Mouse (Mus musculus) adrenal gland, postnatal 14 days (tissue): ENCODE results near the gene Lefty1. TPM values are rescaled to one million over a fixed set of nuclear protein-coding genes. Genes with fewer than 3 reads are reported as not detected.
"Not testable (repeated sequence)": the region's sequence is repeated elsewhere in the genome, so short reads cannot be mapped to it uniquely, and the experiment has no call there.

Experiments
- DNase-seq: peaks from one replicate; pipeline ENCODE4 v3.0.0; 2021; ENCODE audit warnings: mixed read lengths
- total RNA-seq: library from RNA; stranded (reverse); gene quantifications from 2 replicates; pipeline ENCODE4 v1.2.3, GENCODE M21; 2021

Gene Lefty1
- total RNA-seq, 1 experiment from 2014 or later, result 1.3 TPM

- DNase-seq, result no peak
Measured at GRCm38 (mm10) chr1:180956401-180956800, 21.6 kb downstream of the Lefty1 start.

DNA sequence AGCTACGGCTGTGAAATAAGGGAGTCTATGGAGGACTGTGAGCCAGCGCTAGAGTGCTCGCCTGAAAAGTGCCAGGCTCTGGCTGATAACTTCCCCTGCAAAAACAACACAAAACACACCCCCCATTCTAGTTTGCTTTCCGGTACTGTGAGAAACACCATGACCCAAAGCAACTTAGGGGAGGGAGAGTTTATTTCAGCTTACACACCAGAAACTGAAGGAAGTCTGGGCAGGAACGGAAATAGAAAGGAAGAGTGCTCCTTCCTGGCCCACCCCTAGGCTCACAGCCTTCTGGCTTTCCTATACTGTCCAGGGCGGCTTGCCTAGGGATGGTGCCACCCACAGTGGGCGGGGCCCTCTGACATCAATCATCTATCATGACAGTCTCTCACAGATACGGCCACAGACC, 22.2 kb downstream of the Lefty1 start:
- peak; percentile 62 for DNase-seq

GRCm38 (mm10) chr1:180957989-180958388, 23.2 kb downstream of the Lefty1 start:
- DNase-seq, result no peak

GRCm38 (mm10) chr1:180958797-180959196, 24.0 kb downstream of the Lefty1 start:
- no peak for DNase-seq

DNA sequence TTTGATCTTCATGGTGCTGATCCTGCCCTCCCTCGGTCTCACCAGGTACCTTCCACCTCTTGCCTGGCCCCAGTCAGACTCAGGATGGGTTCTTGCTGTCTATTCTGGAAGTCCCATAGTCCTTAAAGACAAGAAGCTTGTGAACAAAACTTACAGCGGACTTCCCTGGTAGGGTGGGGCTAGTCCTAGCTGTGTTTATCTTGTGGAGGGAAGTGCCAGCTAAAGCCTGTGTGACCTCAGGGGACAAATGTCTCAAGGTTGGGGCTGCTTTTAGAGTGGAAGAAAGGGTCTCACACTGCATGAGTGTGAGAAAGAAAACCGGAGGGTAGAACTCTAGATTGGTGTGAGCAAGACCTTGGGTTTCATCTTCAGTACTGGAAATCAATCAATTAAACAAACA, 31.0 kb downstream of the Lefty1 start:
- no peak for DNase-seq

DNA sequence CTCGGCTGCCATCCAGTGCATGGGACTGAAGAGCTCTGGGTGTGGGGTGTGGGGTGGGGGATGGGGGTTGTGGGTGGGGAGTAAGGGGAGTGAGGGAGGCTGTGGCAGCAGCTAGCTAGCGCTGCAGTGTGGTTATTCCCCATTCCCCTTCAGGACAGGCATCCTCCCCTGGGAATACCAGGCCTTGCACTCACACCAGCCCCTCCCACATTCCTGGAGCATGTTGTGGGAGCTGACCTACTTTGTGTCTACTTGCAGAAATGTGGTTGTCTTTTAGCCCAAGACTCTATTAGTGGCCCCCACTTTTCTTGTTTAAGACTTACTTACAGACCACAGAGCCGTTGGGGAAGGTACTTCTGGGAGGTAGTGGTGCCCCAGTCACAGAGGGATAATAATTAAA, 31.7 kb downstream of the Lefty1 start:
- DNase-seq, result peak; percentile 78

DNA sequence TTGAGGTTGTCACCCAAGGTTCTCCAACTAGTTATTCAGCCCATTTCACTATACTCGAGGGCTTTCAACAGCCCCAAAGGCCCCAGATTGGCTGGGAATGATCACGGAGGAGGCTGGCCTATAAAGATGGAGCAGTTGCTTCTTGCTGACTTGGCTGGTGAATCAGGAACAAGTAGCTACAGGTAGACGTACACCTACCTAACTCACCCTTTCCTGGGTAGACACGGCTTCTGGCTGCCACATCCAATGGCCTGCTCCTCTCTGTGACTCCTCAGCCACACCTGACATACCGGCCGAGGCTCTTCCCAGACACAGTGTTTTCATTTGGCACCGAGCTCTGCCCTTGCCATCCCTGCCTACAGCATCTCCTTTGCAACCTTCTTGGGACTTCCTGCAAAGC, 32.4 kb downstream of the Lefty1 start:
- DNase-seq, result no peak

DNA sequence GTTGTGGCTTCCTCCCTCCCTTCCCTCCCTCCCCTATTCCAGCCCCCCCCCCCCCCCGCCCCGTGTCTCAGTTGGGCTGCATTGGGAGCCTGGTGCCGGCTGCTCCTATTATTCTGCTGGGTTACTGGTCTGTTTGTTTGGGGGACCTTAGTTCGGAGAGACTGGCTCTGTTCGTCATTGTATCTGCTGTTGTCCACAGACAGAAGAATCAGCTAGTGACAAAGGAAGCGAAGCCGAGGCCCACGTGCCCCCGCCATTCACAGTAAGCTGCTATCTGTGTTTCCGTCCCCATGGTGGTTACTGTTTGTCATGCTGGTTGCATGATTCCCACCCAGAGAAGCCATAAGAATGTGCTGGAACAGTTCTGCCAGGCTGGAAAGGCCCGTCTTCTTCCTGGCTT, 38.1 kb downstream of the Lefty1 start:
- no peak for DNase-seq

DNA sequence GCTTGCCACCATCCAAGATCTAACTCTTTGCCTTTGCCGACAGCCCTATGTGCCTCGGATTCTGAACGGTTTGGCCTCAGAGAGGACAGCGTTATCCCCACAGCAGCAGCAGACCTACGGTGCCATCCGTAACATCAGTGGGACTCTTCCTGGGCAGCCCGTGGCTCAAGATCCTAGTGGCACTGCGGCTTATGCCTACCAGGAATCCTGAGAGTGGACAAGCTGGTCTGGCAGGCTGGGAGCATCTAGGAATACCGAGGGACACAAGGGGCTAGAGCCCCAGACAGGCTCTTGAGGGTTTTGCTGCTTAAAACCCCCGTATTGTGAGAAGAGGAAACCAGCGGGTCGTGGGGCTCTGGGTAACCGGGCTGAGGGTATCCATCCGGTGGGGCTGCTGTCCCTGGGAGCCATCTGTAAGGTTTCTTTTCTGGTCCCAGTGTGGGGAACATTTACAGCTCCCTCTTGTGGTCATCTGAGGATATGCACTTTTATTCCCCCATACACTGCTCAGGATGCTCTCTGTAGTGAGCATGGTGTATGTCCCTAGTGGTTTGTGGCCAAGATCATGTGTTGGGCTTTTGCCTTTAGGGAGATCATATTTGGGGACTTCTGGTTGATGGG, 39.4 kb downstream of the Lefty1 start:
- peak; percentile 61 for DNase-seq

- peak; percentile 79 for DNase-seq
Measured at GRCm38 (mm10) chr1:180976110-180976679, 41.4 kb downstream of the Lefty1 start.

- no peak for DNase-seq
Measured at GRCm38 (mm10) chr1:180979484-180980251, 44.8 kb downstream of the Lefty1 start.

DNA sequence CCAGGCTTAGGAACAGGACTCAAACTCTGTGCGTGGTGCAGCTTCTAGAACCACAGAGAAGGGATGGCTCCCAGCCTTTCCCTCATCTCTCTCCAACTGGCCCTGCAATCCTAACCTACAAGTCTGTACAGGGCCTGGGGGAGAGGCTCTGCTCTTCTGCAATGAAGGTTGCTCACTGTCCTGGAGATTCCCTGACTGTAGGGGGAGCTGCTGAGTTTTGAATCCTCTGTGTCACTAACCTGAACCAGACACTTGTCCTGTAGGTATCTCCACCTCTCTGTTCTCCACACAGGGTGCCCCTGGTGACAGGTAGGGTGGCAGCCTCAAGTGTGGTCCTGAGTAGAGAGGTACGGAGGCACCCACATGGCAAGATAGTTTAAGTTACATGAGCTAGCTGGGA, 45.6 kb downstream of the Lefty1 start:
- no peak for DNase-seq

DNA sequence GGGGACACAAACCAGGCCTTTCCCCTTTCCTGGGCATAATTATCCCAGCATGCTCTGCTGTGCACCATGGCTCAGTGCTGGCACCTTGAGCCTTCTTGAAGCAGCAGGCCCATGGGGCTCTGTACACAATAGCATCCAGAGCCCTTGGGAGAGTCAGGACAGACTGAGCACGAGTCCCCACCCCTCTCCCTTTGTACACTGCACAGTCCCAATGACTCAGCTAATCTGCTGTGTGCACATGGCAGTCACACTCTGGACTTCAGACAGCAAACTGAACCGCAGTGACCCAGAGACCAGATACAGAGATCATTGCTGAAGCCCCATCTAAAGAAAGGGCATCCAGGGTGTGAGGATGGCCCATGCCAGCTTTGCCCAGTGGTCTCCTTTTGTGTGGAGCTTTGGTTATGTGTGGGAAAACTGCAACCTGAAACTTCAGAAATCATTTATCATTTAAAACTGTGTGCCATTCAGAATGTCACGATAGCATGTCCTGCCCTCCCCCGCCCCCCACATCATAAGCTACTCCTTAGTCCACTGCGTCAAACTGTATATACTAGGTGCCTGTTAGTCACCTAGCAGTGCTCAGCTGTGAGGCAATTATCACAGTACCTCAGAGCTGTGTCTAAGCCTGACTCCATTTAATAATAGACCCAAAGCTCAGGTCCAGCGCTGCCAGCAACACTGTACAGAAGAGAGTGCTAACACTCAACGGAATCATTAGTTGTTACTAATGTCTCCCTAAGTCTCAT, 46.6 kb downstream of the Lefty1 start:
- not testable (repeated sequence) for DNase-seq

DNA sequence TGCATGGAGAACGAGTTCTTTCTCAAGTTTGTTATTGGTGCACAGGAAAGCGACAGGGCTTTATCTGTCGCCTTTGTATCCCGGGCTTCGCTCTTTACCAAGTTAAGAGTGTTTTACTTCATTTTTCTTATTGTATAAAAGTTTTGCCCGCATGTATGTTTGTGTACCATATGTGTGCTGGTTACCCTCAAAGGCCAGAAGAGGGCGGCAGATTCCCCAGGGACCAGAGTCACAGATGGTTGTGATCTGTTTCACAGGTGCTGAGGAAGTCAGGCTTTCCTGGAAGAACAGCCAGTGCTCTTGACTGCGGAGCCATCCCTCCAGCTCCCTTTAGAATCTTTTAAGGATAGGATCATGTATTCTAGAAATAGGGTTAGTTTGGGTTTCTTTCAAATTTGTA, 51.9 kb downstream of the Lefty1 start:
- DNase-seq, result no peak

GRCm38 (mm10) chr1:180987759-180988158, 52.9 kb downstream of the Lefty1 start:
- peak; percentile 91 for DNase-seq

Other genes starting within 250 kb of the Lefty1 start
- gene Mixl1, start 238.0 kb upstream of the Lefty1 start, total RNA-seq, result not detected in 2 replicates
- 41.8 and 43.0 TPM in 2 replicates for gene Acbd3, start 209.0 kb upstream of the Lefty1 start, total RNA-seq
- gene H3f3a, start 121.1 kb upstream of the Lefty1 start, total RNA-seq, result 803 and 817 TPM in 2 replicates
- 22.2 and 22.6 TPM in 2 replicates for gene Sde2, start 83.9 kb upstream of the Lefty1 start, total RNA-seq
- 0.30 TPM in 1 of 2 replicates, not detected in the other for gene Lefty2, start 41.9 kb upstream of the Lefty1 start, total RNA-seq
- gene Pycr2, start 30.7 kb upstream of the Lefty1 start, total RNA-seq, result 29.9 and 38.0 TPM in 2 replicates
- 44.4 and 56.2 TPM in 2 replicates for gene Tmem63a, start 7.3 kb downstream of the Lefty1 start, total RNA-seq
- 57.9 and 71.2 TPM in 2 replicates for gene Ephx1, start 85.9 kb downstream of the Lefty1 start, total RNA-seq
- gene 9130409I23Rik, start 116.2 kb downstream of the Lefty1 start, total RNA-seq, result 0.30 TPM in 1 of 2 replicates, not detected in the other
- 17.4 and 21.5 TPM in 2 replicates for gene Nvl, start 209.2 kb downstream of the Lefty1 start, total RNA-seq
- 44.2 and 47.9 TPM in 2 replicates for gene Cnih4, start 209.7 kb downstream of the Lefty1 start, total RNA-seq